Mouse (Mus musculus) brown adipose tissue, adult 24 weeks (tissue): ENCODE data around the gene Tff3. TPM values are rescaled to one million over a fixed set of nuclear protein-coding genes. Genes with fewer than 3 reads are reported as not detected.

ENCODE experiments used
- H3K27ac ChIP-seq: fragments of 200-500 bp; replicated peaks from 2 replicates; pipeline ENCODE4 v1.5.1; 2012; ENCODE audit warnings: low read depth, mild to moderate bottlenecking, low read length
- H3K4me1 ChIP-seq: fragments of 200-500 bp; 2 replicates; pipeline ENCODE4 v1.6.1; 2012; ENCODE audit warnings: low read length, mixed read lengths; ENCODE audit not compliant: control insufficient read depth, insufficient read depth, insufficient read length
- H3K4me3 ChIP-seq: fragments of 200-500 bp; 2 replicates; pipeline ENCODE4 v1.5.1; 2012; ENCODE audit warnings: low read depth, mild to moderate bottlenecking, low read length, moderate library complexity; ENCODE audit not compliant: insufficient read depth
- polyA plus RNA-seq: library from polyadenylated mRNA; stranded (reverse); fragments of >200 nt; gene quantifications from 2 replicates; pipeline ENCODE4 v1.2.4, GENCODE M21; 2012; ENCODE audit not compliant: missing spikeins, insufficient read depth, insufficient read length

Gene Tff3
- polyA plus RNA-seq = not detected in 2 replicates

DNA sequence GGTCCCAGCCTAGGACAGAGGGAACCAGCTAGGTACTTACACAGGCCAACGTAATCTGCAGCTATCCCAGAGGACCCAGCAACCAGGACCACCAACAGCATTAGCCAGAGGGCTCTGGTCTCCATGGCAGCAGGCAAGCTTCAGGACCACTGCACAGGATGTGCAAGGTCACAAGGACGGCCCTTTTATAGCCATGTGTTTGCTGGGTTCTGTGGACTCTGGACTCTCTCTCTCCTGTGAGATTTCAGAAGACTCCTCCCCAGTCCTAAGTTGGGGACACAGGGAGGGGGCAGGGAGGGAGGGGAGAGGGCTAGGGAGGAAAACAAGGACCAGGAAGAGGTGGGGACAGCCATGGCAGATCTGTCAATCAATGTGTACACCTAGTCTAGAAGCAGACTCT is at the start of gene Tff3:
TSS of gene Tff3 (minus strand) at position 195 of the 400 bp plus-strand sequence.
- no peak within 1 kb of the TSS for H3K27ac ChIP-seq
- H3K4me3 ChIP-seq = no peak within 1 kb of the TSS
- H3K4me1 ChIP-seq = no peaks in the 10 kb centered on the region

- Histone ChIP-seq H3K4me1 (no peaks in the 10 kb centered on the region), H3K27ac (no peak overlapping the region), H3K4me3 (no peak overlapping the region)
These were observed 46.9 kb upstream of the Tff3 start for GRCm38 (mm10) chr17:31176321-31176720.

- Histone ChIP-seq H3K27ac (no peak overlapping the region), H3K4me3 (no peak overlapping the region), H3K4me1 (no peaks in the 10 kb centered on the region)
These were observed 40.4 kb upstream of the Tff3 start for GRCm38 (mm10) chr17:31169796-31170195.

DNA sequence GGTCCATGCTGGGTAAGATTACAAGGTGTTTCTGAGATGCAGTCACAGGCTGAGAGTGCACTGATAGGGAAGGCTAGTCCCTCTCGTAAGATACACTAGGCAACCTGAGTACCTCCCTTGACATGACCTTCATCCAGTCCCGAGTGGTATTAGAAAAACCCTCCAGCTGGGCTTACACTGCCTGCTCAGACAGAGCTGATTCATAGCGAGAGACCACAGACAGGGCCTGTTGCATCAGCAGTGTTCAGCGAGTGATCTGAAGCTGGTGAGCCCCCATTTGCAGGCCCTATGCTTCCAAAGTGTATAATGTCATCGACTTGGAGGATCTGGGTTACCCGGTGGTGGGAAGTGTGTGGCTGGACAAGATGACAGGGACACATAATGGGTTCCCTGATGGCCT is 35.7 kb upstream of the Tff3 start, which contains the start of gene Tff1:
TSS of gene Tff1 (minus strand) at position 151 of the 400 bp plus-strand sequence.
- Histone ChIP-seq H3K27ac (no peak within 1 kb of the TSS), H3K4me3 (no peak within 1 kb of the TSS), H3K4me1 (no peaks in the 10 kb centered on the region)

GRCm38 (mm10) chr17:31163821-31164220 is 34.4 kb upstream of the Tff3 start:
- Histone ChIP-seq H3K27ac (no peak overlapping the region), H3K4me1 (no peaks in the 10 kb centered on the region), H3K4me3 (no peak overlapping the region)

DNA sequence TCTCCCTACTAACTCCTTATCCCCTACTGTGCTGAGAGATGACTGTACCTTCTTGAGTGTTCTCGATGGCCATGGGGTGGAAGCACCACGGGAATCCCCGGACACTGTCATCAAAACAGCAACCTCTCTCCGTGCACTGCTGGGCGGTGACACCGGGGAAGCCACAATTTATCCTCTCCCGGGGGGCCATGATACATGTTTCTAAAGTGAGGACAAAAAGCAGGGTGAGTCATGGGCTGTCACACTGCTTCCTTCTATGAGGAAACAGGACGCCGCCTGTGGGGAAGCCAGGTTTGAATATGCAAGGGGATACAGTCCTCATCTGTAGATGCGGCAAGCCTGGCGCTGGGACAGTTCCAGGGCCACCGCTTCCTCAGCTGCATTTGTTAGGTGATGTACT is 33.2 kb upstream of the Tff3 start:
- H3K4me1 ChIP-seq = no peaks in the 10 kb centered on the region
- no peak overlapping the region for H3K27ac ChIP-seq
- H3K4me3 ChIP-seq = no peak overlapping the region

GRCm38 (mm10) chr17:31160291-31160690 is 30.8 kb upstream of the Tff3 start:
- Histone ChIP-seq H3K4me1 (no peaks in the 10 kb centered on the region), H3K4me3 (no peak overlapping the region), H3K27ac (no peak overlapping the region)

DNA sequence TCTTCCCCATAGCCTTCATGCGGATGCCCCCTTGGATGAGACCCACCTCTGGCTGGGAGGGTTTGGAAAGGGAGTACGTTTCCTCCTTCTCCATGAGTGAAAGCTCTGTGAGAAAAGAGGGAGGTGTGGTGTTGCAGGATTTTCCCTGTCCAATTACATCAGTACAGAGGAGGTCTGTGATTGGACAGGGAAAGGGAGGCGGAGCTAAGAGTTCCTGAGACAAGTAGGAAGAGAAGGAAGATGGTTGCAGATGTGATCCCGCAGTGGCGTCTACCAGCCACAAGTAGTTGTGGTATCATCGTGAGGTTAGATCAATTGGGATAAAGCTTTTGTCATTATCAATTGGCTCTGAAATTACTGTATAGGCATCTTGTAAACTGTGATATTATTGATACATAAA is 28.5 kb upstream of the Tff3 start:
- no peaks in the 10 kb centered on the region for H3K4me1 ChIP-seq
- no peak overlapping the region for H3K4me3 ChIP-seq
- no peak overlapping the region for H3K27ac ChIP-seq

DNA sequence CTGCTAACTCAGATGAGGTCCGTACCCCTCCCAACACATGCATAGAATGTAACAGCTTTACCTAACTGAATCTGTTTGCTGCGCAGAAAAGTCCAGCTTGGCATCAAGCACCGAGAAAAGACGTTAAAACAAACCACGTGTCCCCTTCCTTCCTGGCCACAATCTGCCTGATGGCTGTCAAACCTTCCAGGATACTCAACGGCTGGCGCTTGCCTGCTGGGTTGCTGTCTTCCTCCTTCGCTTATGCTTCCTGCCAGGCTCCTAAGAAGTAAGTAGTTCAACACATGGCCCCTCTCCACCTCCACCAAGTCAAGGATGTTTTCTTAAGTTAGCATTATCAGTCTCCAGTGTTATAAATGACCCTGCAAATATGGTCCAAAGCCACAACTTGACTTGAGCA is 24.3 kb upstream of the Tff3 start:
- H3K4me1 ChIP-seq = no peaks in the 10 kb centered on the region
- H3K27ac ChIP-seq = no peak overlapping the region
- no peak overlapping the region for H3K4me3 ChIP-seq

- no peaks in the 10 kb centered on the region for H3K4me1 ChIP-seq
- H3K4me3 ChIP-seq = no peak overlapping the region
- no peak overlapping the region for H3K27ac ChIP-seq
These were observed 23.6 kb upstream of the Tff3 start for GRCm38 (mm10) chr17:31152966-31153499.

DNA sequence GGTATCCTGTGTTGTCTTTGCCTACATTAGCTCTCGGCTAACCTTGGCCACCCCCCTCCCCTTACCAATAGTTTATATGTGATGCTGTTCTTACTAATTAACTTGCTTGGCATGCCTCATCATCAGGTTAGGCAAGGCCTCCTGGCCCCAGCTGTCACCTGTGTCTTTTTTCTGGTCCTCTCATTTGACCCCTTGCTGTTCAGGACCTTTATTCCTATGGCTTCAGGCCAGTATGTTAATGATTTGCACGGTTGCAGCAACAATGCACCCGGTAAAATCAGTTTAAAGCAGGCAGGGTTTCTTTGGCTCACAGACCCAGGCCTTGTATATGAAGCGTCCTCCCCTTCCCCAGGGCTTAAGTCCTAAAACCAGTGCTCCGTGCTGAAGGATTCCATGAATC is 23.1 kb upstream of the Tff3 start:
- no peaks in the 10 kb centered on the region for H3K4me1 ChIP-seq
- no peak overlapping the region for H3K4me3 ChIP-seq
- no peak overlapping the region for H3K27ac ChIP-seq

DNA sequence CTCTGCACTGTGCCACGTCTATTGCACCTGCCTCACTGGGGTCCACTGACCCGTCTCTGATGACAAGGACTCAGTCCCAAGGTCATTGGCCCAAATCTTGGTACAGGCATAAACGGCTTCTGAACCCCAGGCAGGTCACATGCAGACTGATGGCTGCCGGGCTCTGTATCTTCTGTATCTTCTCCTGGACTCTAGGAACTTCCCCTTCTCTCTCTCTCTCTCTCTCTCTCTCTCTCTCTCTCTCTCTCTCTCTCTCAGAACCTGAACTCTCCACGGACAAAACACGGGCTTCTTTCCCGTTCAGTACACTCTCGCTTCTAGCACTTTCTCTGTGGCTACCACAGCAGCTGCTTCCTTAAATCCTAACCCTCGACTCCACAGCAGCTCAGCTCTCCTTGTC is 16.6 kb upstream of the Tff3 start:
- Histone ChIP-seq H3K4me3 (no peak overlapping the region), H3K4me1 (no peaks in the 10 kb centered on the region), H3K27ac (no peak overlapping the region)

DNA sequence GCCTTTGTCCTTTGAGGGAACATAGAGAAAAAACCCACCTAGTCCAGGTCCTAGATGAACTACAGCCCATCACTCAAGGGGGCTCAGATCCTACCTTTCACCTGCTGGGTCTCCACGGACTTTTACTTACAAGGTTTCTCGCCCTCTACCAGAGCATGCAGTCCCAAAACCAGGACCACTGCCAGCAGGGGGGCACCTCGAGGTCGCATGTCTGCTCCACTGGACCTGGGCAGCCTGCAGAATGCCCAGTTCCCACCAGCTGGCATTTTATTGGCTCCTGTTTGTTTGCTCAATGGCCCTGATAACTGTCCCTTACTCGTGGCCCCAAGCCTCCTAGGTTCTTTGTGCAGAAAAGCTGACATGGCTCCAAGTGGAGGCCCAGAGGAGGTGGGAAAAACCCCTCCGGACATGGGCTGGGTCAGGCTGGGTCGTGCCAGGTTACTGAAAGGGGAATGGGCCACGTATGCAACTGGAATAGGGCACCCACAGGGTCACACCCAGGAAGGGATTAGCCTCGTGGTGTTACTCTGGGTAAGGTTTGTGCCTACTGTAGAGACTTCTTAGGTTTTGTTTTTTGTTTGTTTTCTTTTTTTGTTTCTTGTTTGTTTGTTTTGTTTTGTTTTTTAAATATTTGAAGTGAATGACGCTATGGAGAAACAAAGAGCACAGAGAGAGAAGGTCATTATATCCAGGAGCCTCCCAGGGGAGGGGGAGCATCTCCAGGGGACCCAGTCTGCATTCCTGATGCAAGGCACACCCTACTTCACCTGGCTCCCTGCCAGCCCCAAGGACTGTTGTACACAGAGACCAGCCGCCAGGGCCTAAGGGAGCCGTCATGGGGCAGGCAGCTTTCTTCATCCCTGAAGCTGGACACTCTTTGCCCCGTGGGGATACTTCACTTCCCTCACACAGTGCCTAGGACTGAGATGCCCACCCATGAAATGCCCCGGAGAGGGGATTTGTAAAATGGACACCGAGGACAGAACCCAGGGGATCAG is 14.9 kb upstream of the Tff3 start, which contains the start of gene Tff2:
TSS of gene Tff2 (minus strand) at position 243 of the 998 bp plus-strand sequence.
- Histone ChIP-seq H3K27ac (no peak within 1 kb of the TSS), H3K4me3 (no peak within 1 kb of the TSS), H3K4me1 (no peaks in the 10 kb centered on the region)

GRCm38 (mm10) chr17:31142116-31142515 is 12.7 kb upstream of the Tff3 start:
- Histone ChIP-seq H3K27ac (no peak overlapping the region), H3K4me1 (no peaks in the 10 kb centered on the region), H3K4me3 (no peak overlapping the region)

GRCm38 (mm10) chr17:31138398-31138797 is 9.0 kb upstream of the Tff3 start:
- H3K4me3 ChIP-seq = no peak overlapping the region
- no peaks in the 10 kb centered on the region for H3K4me1 ChIP-seq
- H3K27ac ChIP-seq = no peak overlapping the region

DNA sequence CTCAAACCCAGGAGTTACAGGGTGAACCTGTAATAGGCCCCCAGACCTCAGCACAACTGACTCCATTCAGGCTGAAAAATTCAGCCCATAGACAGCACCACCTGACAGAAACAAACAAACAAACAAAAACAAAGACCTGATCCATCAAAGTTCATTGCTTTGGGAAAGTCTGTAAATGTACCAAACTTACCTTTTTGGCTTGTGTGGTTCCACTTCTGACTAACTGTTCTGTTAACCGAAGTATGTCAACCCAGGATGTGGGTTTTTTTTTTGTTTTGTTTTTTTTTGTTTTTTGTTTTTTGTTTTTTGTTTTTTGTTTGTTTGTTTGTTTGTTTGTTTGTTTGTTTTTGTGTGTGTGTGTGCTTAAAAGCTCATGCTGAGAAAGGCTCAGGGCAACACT is 7.4 kb upstream of the Tff3 start:
- H3K27ac ChIP-seq = no peak overlapping the region
- H3K4me1 ChIP-seq = no peaks in the 10 kb centered on the region
- H3K4me3 ChIP-seq = no peak overlapping the region
